Mouse (Mus musculus) hindbrain, postnatal 0 days (tissue): ENCODE results near the gene Sema3c. TPM values are rescaled to one million over a fixed set of nuclear protein-coding genes. Genes with fewer than 3 reads are reported as not detected.

ENCODE experiments used
- ATAC-seq: fragments of 200-750 bp; cut with Nextera tagmentation; 2 replicates; pipeline ENCODE4 v1.8.0; 2017; ENCODE audit warnings: mild to moderate bottlenecking, moderate TSS enrichment, moderate library complexity
- DNase-seq: peaks from one replicate; pipeline ENCODE4 v3.0.0-alpha.2; 2015; ENCODE audit warnings: low spot score
- H3K27ac ChIP-seq: fragments of 300-500 bp; sonication (generic); 2 replicates; pipeline ENCODE4 v1.5.1; 2014; ENCODE audit warnings: mild to moderate bottlenecking
- H3K27me3 ChIP-seq: fragments of 300-500 bp; sonication (generic); 2 replicates; pipeline ENCODE4 v1.6.1; 2014; ENCODE audit warnings: low read length, mixed read lengths; ENCODE audit not compliant: insufficient read depth
- H3K36me3 ChIP-seq: fragments of 300-500 bp; sonication (generic); 2 replicates; pipeline ENCODE4 v1.6.1; 2014; ENCODE audit warnings: low read length, mixed read lengths; ENCODE audit not compliant: insufficient read depth
- H3K4me1 ChIP-seq: fragments of 300-500 bp; sonication (generic); 2 replicates; pipeline ENCODE4 v1.6.1; 2014; ENCODE audit warnings: antibody characterized with exemption, low read length, mixed read lengths; ENCODE audit not compliant: insufficient read depth
- H3K4me2 ChIP-seq: fragments of 300-500 bp; sonication (generic); 2 replicates; pipeline ENCODE4 v1.6.1; 2014; ENCODE audit warnings: low read depth, mild to moderate bottlenecking, low read length, moderate library complexity, mixed read lengths
- H3K4me3 ChIP-seq: fragments of 300-500 bp; sonication (generic); 2 replicates; pipeline ENCODE4 v1.5.1; 2014; ENCODE audit warnings: low read length
- H3K9ac ChIP-seq: fragments of 300-500 bp; sonication (generic); replicated peaks from 2 replicates; pipeline ENCODE4 v1.6.1; 2014; ENCODE audit warnings: mild to moderate bottlenecking, low read length, moderate library complexity, mixed read lengths
- H3K9me3 ChIP-seq: fragments of 300-500 bp; sonication (generic); 2 replicates; pipeline ENCODE4 v1.6.1; 2016; ENCODE audit warnings: low read length, mixed read lengths
- CTCF ChIP-seq: IDR thresholded peaks from 2 replicates; pipeline ENCODE4 v1.5.1; 2016; ENCODE audit warnings: antibody characterized with exemption, control low read depth, low read depth
- WGBS: fragments of 180-500 bp; shearing (Covaris S2); extraction: QIAGEN DNeasy Blood & Tissue Kit; methylation state at CpG from one replicate; pipeline ENCODE4 v1.1.7; 2014; 5-methylcytosine and 5-hydroxymethylcytosine counted together
- polyA plus RNA-seq: library from polyadenylated mRNA; unstranded; fragments of >200 nt; fragmentation: Nextera tagmentation; extraction: Ambion mirVana; gene quantifications from 2 replicates; pipeline ENCODE4 v1.2.1, GENCODE M21; 2015
- total RNA-seq: library from RNA; depleted of rRNA; stranded (reverse); fragments of >200 nt; gene quantifications from 2 replicates; pipeline ENCODE4 v1.2.3, GENCODE M21; 2014

Gene Sema3c
- total and polyA plus RNA-seq, 2 experiments from 2014 or later, result 11.6 to 23.5 TPM

DNA sequence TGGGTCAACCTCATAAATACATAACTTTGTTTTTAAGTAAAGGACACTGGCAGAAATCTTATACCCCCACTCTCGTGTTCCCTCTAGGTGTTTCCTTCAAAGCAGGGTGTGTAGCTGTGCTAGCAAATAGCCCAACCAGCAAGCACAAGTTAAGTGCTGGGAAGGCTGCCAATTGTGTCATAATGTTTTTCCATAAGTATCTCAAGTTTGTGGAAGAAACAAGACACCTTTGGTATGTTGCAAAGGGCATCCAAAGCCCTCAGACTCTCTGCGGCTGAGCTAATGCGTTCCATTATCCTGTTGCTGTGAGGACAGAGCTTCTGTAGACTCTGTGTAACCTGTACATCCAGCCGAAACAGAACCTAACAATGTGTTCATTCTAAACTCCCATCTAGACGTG lies 115.5 kb downstream of the Sema3c start:
- TF ChIP-seq CTCF, result no peak
- Histone ChIP-seq H3K4me2 (no peak overlapping the region), H3K27ac (no peak overlapping the region), H3K4me1 (no peaks in the 10 kb centered on the region), H3K36me3 (no peaks in the 10 kb centered on the region), H3K9ac (no peak overlapping the region), H3K27me3 (no peaks in the 10 kb centered on the region), H3K9me3 (no peaks in the 10 kb centered on the region), H3K4me3 (no peak overlapping the region)
- WGBS, result 86% methylated on average over 5 of the region's 5 CpGs
- peak; percentile 7 for DNase-seq
- no peak for ATAC-seq

GRCm38 (mm10) chr5:17695366-17695765 lies 121.3 kb downstream of the Sema3c start:
- H3K27ac ChIP-seq, result no peak overlapping the region
- H3K9me3 ChIP-seq, result no peaks in the 10 kb centered on the region
- WGBS, result 66% methylated on average over 2 of the region's 2 CpGs
- no peaks in the 10 kb centered on the region for H3K4me1 ChIP-seq
- H3K4me3 ChIP-seq, result no peak overlapping the region
- no peak overlapping the region for H3K9ac ChIP-seq
- no peak for TF ChIP-seq CTCF
- H3K4me2 ChIP-seq, result no peak overlapping the region
- DNase-seq, result peak; percentile 36
- no peaks in the 10 kb centered on the region for H3K27me3 ChIP-seq
- no peak for ATAC-seq
- H3K36me3 ChIP-seq, result no peaks in the 10 kb centered on the region

DNA sequence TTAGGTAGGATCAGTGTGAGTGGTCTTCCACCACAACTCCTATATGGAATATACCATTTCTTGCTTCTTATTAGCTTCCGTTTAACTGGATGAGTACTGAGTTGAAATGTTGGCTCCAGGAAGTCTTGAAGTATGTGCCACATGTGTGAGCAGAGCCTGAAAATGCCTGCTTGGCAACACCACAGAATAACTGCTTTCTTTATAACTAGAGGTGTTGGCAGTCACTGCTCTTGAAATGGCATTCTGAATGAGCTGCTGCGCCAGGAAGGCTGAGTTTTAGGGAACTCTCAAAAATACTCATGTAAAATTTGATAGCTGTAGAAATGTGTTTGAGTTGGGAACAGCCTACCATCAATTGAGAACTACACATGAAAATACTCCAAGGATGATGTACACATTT lies 124.8 kb downstream of the Sema3c start:
- H3K9ac ChIP-seq, result no peak overlapping the region
- H3K9me3 ChIP-seq, result no peaks in the 10 kb centered on the region
- H3K4me3 ChIP-seq, result no peak overlapping the region
- ATAC-seq, result no peak
- 75% methylated on average over 2 of the region's 2 CpGs for WGBS
- H3K27ac ChIP-seq, result no peak overlapping the region
- no peak for TF ChIP-seq CTCF
- H3K36me3 ChIP-seq, result no peaks in the 10 kb centered on the region
- no peaks in the 10 kb centered on the region for H3K4me1 ChIP-seq
- H3K27me3 ChIP-seq, result no peaks in the 10 kb centered on the region
- DNase-seq, result no peak
- no peak overlapping the region for H3K4me2 ChIP-seq

DNA sequence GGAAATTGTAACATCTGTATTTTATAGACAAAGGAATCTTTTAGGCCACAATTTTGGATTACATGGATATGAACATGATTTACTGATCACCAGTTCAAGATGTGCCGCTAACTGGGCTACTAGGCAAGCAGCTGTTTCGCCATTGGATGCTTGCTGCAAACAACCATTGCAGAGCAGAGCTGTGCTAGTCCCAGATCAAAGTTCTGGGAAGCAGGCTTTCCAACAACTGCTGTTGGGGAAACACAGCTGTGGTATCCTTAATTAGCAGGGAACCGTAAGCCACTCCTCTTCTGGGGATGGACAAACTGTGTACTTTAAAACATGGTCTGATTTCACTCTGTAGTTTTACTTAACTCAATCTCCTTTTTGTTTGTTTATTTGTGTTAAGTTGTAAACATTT lies 130.1 kb downstream of the Sema3c start:
- Histone ChIP-seq H3K4me1 (no peaks in the 10 kb centered on the region), H3K36me3 (no peaks in the 10 kb centered on the region), H3K27me3 (no peaks in the 10 kb centered on the region), H3K27ac (no peak overlapping the region), H3K4me3 (no peak overlapping the region), H3K4me2 (no peak overlapping the region), H3K9ac (no peak overlapping the region), H3K9me3 (no peaks in the 10 kb centered on the region)
- no peak for ATAC-seq
- TF ChIP-seq CTCF, result no peak
- no peak for DNase-seq
- 75% methylated on average over 3 of the region's 3 CpGs for WGBS

- Histone ChIP-seq H3K4me2 (no peak overlapping the region), H3K36me3 (no peaks in the 10 kb centered on the region), H3K27ac (no peak overlapping the region), H3K9me3 (no peaks in the 10 kb centered on the region), H3K4me1 (no peaks in the 10 kb centered on the region), H3K27me3 (no peaks in the 10 kb centered on the region), H3K9ac (no peak overlapping the region), H3K4me3 (no peak overlapping the region)
- TF ChIP-seq CTCF, result no peak
- ATAC-seq (no peak), DNase-seq (no peak)
- WGBS, result 25% methylated on average over 3 of the region's 3 CpGs
Measured at GRCm38 (mm10) chr5:17707086-17707485, 133.0 kb downstream of the Sema3c start.

GRCm38 (mm10) chr5:17712374-17712773 lies 138.3 kb downstream of the Sema3c start:
- no peaks in the 10 kb centered on the region for H3K36me3 ChIP-seq
- TF ChIP-seq CTCF, result no peak

DNA sequence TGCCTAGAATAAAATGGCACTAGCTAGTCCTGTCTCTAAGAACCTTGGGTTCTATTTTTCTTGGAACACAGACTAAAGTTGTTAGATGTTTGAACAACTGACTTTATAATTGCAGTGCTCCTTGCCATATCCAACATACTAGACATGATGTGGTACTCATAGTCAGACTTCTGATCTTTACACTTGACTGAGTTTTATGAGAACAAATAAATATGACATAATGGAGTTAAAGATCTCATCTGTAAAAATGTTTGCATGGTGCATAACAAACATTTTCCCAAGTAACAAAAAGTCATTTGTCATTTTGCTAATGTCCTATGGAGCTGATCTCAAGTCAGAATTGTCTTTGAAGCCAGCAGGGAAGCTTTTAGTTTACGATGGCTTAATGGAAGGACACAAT lies 141.1 kb downstream of the Sema3c start:
- H3K4me1 ChIP-seq, result no peaks in the 10 kb centered on the region
- DNase-seq, result no peak
- no peak overlapping the region for H3K4me3 ChIP-seq
- H3K9ac ChIP-seq, result no peak overlapping the region
- no peaks in the 10 kb centered on the region for H3K36me3 ChIP-seq
- H3K9me3 ChIP-seq, result no peaks in the 10 kb centered on the region
- H3K4me2 ChIP-seq, result no peak overlapping the region
- WGBS, result 32% methylated on average over 1 of the region's 1 CpGs
- H3K27me3 ChIP-seq, result no peaks in the 10 kb centered on the region
- H3K27ac ChIP-seq, result no peak overlapping the region
- ATAC-seq, result no peak
- TF ChIP-seq CTCF, result no peak

More at GRCm38 (mm10) chr5:17712374-17712773, 138.3 kb downstream of the Sema3c start:
- DNase-seq (no peak), ATAC-seq (no peak)
- no peak overlapping the region for H3K4me3 ChIP-seq
- no peak overlapping the region for H3K27ac ChIP-seq
- H3K9ac ChIP-seq, result no peak overlapping the region
- H3K27me3 ChIP-seq, result no peaks in the 10 kb centered on the region
- H3K4me2 ChIP-seq, result no peak overlapping the region
- WGBS, result 75% methylated on average over 4 of the region's 4 CpGs
- no peaks in the 10 kb centered on the region for H3K4me1 ChIP-seq
- no peaks in the 10 kb centered on the region for H3K9me3 ChIP-seq
